Mouse (Mus musculus) olfactory bulb, adult 2 months (tissue): ENCODE results near the gene Gabbr2.

ENCODE experiments used
- CTCF ChIP-seq: fragments of 200-500 bp; IDR thresholded peaks from 2 replicates; pipeline ENCODE4 v1.5.1; 2012; ENCODE audit warnings: low read depth, mild to moderate bottlenecking, low read length, moderate library complexity; ENCODE audit not compliant: insufficient read depth
- POLR2A ChIP-seq: fragments of 200-500 bp; IDR thresholded peaks from 2 replicates; pipeline ENCODE4 v1.6.1; 2012; ENCODE audit warnings: mild to moderate bottlenecking, low read depth, low read length, moderate library complexity; ENCODE audit not compliant: insufficient read depth

GRCm38 (mm10) chr4:46928112-46928511 lies 63.6 kb downstream of the Gabbr2 start:
- TF ChIP-seq CTCF (no peak), POLR2A (no peak)
